Mouse (Mus musculus) lung, postnatal 4 days (tissue): ENCODE results near the gene Snrpc.
"Not testable (repeated sequence)": the region's sequence is repeated elsewhere in the genome, so short reads cannot be mapped to it uniquely, and the experiment has no call there.

Experiments
- DNase-seq, 2 experiments: peaks; one replicate each; pipeline ENCODE4 v3.0.0; 2021

Gene Snrpc

DNA sequence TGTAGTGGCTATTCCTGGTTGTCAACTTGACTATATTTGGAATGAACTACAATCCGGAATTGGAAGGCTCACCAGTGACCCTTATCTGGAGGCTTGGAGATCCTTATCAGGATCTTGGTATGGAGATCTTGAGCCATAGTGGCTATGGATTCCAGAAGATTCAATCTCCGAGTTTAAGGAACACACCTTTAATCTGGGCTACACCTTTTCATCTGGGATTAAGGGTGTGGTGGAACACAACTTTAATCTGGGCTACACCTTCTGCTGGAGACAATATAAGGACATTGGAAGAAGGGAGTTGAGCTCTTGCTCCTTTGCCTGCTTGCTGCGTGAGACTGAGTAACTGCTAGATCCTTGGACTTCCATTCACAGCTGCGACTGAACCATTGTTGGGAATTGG is at the start of gene Snrpc:
Snrpc (plus strand) TSS at position 301 of the 400 bp plus-strand sequence.
- not testable (repeated sequence) for DNase-seq

DNA sequence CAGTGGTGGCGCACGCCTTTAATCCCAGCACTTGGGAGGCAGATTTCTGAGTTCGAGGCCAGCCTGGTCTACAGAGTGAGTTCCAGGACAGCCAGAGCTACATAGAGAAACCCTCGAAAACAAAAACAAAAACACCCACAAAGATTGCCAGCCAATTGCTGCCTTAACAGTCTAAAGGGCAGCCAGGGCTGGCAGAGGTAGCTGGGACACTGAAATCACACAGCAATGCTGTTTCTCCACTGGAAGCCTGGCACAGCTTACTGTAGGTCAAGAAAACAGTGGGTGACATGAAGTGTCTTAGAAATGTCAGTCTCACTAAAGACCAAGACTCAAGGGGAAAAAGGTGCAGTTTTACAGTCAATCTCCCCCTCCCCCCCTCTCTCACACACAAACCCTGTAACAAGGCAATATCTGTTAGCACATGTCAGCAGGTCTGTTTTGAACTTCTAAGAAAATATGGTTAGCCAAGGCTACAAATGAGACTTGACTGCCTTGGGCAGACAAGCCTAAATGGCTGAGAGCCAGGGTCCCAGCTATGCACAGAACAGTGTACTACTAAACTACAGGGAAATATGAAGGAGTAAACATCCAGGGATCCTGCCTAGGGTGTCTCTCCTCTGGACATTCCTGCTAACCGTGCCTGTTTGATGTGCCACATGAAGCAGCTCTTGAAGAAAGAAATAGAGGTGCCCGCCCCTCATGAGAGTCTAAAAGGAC is 49.3 kb upstream of the Snrpc start:
- no peak for DNase-seq

DNA sequence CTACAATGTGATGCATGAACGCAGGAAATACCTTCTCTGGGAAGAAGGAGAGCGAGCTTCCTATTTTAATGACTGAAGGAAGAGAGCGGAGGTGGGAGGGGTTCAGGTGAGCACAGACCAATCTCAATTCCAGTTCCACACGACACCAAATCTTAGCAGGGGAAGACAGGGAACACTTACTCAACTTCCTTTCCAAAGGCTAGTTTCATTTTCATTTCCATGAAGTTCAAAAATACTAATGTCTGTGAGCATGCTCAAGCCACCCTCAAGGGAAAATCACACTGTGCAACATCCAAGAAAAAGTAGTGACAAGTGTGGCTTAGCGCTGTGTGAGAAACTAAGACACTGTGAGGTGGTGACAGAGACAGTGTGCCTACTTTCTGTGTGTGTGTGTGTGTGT is 47.9 kb upstream of the Snrpc start:
- no peak for DNase-seq

DNA sequence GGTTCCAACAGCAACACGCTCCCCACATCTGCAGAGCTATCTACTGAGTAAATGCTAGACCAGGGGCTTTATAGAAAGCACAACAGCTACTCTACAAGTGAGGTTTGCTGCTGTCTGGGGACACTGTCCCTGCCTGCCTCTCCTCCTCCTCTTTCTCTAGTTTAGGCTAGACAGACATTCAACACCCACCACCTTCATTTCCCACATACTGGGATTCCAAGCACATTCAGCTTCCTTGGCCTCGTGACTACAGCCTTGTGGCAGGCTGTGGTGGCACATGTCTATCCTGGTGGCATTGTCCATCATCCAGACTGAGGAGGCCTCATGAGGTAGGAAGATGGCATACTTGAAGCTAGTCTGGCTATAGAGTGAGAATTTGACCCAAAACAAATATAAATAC is 47.0 kb upstream of the Snrpc start:
- DNase-seq = no peak

DNA sequence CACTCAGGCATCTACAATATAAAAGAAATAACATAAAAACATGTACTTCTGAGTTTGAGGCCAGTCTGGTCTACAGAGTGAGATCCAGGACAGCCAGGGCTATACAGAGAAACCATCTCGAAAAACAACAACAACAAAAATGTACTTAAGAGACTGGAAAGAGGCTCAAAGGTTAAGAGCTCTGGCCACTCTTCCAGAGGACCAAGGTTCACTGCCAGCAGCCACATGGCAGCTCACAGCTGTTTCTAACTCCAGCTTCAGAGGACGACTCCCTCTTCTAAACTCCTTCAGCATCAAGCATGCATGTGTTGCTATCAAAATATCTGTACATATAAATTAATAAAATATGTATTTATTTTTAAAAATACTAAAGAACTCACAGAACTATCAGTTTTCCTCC is 46.4 kb upstream of the Snrpc start:
- DNase-seq = no peak

DNA sequence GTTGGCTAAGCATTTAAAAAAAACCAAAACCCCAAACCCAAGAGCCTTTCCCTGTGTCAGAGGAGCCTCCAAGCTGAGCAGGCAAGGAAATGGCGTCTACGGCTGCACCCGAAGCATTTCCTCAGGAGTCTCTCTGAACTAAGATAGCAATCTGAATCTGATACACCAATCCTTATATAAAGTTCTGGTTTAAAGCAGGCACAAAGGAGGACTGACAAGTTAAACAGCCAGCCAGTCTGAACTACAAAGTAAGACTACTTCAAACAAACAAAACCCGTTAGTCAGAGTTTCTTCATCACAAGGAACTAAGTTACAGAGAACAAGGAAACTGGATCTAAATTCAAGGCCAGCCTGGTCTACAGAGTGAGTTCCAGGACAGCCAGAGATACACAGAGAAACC is 45.4 kb upstream of the Snrpc start:
- no peak for DNase-seq

DNA sequence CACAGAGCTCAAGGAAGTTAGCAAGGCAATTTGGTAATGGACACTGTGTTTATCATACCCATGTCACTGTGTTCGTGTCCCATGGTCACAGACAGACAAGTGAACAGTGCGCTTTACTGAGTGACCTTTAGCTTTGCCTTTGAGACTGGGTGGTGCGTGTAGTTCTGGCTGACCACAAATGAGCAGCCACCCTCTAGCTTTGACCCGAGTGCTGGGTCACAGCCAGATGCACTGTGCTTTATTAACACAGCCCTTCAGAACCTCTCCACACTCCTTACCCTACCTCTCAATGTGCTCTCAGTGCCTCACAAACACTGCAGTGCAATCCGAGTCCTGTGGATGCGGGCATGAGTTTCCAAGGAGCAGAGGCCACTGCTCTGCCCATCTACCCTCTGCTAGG is 44.8 kb upstream of the Snrpc start:
- DNase-seq = peak; percentile 64 to 79

DNA sequence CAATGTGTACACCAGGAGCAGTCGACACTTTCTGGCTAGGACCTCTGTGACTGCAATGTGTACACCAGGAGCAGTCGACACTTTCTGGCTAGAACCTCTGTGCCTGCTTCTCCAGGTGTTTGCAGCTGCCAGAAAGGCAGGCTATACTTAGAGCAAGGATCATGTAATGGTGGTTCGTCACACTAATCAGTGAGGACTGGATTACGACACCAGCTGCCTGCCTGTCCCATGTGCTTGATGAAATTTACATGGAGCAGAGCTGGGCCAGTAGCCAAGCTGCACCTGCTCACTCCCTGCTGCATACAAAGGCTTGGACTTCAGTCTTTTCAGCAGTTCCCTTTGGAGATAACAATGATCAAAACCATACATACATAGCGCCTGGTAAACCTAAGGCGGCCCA is 41.2 kb upstream of the Snrpc start:
- peak; percentile 64 to 82 for DNase-seq

DNA sequence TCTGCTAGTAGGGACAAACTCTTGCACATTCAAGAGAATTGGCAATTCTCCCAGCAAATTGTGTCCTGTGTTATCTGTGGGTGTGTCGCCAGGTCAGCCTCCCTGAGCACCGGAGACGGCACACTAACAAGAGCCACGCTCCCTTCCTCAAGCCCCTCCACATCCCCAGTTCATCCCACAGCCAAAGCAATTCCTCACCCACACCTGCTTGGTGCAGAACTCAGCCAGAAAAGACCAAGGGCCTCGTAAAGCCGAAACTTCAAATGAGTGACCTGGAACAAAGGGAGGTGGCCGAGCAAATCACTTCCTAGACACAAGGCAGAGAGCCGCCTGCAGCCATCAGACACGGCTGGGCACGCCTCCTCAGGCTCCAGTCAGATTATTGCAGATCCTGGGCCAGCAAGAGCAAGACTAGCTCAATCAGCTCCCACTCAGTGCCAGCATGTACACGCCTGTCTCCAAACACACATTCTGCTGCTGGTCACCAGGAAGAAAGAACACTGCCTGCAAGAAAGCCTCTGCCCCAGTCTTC is 40.5 kb upstream of the Snrpc start:
- peak; percentile 46 to 69 for DNase-seq

DNA sequence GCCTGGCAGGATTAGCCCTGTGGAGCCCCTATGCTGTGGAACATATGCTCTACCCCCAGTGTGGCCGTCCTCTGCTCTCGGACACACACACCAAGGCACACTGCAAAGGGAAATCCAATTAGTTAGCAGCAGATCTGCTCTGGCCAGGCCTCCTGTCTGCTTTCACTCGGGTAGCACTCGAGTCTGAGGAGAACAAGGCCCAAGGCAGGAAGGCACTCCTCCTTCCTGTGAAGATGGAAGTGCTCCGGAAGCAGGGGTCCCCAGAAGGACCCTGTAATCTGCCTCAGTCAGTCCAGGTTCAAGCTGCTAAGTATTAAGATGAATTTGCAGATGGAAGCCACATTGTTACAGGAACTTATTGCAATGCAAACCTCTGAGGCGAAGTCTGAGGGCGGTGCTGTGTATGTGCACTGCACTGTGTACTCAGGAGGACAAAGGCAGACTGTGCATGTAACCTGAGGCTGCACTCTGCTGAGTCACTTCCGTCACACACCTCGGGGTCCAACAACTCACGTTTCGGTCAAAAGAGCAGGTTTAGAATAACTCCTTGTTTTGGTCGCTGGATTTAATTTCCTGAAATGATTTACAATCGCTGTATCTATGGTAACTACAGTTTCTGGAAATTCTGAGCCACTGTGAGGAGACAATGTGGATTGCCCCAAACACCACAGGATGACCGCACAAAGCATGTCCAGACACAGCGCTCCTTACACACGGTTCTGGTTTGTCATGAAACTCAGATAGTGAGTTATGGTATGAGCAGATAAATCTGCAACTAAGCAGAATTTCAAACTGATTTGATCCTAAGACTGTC is 38.0 kb upstream of the Snrpc start:
- DNase-seq = no peak

DNA sequence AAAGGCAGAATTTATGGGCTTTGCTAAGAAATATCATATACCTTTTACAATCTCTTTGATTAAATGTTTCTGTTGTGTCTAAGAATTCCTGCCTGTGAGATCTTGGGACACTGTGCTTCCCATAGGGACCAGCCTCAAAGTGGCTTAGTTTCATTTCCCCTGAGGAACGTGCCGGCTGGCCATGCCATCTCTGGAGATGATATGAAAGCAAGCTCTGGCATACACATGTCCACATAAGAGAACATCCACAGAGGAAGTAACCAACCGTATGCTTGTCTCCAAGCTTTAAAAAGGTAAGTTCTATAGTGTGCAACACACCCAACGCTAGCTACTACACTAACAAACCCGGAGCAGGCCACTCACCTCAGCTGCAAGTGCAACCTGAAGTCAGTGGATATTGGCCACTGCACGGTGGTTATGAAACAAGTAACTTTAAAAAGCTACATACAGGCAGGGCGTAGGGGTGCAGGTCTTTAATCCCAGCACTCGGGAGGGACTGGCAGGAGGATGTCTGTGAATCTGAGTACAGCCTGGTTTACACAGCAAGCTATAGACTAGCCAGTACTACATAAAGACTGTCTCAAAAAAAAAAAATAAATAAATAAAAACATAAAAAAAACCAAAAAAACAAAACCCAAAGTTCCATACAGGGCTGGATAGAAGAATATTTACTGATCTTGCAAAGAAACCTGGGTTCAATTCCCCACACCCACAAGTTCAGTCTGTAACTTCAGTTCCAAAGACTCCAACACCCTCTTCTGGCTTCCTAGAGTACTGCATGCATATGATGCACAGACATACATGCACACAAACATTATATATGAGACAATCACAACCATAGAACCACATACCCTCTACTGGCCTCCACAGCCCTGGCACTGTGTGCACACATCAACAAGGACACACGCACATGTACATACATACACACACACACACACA is 37.0 kb upstream of the Snrpc start:
- no peak for DNase-seq

DNA sequence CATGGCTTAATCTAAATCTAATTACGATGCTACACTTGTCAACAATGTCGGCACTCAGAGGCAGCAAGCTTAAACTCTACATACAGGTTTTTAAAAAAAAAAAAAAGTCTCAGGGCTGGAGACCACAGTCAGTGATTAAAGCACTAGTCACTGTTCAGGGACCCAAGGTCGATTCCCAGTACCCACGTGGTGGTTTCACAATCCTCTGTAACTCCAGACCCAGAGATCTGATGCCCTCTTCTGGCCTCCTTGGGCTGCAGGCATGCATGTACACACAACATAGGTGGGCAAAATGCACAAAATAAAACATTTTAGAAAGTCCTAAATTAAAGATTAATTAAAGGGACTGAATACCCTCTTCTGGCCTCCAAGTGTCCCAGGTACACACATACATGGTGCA is 34.2 kb upstream of the Snrpc start:
- DNase-seq = no peak

DNA sequence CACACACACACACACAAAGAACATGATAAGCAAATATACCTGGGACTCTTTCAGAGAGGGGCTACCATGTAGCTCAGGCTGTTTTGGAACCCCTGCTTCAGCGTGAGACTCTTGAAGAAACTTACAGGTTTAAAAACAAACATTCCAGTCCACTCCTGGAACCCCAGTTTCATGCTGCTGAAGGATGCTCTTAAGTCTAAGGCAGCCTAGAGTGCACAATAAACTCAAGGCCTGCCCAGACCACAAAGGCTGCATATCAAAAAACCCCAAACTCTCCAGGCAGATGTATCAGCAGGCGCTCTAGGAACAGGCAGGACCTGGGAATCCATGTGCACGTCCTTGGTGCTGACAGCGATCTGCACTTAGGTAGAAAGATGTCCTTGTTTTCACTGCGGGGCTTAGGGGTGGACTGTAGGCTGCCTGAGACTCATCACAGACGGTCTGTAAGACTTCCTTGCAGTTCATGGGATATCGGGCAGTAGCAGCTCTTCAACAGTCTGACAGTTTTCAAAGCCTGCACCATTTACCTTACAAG is 33.7 kb upstream of the Snrpc start:
- no peak for DNase-seq

DNA sequence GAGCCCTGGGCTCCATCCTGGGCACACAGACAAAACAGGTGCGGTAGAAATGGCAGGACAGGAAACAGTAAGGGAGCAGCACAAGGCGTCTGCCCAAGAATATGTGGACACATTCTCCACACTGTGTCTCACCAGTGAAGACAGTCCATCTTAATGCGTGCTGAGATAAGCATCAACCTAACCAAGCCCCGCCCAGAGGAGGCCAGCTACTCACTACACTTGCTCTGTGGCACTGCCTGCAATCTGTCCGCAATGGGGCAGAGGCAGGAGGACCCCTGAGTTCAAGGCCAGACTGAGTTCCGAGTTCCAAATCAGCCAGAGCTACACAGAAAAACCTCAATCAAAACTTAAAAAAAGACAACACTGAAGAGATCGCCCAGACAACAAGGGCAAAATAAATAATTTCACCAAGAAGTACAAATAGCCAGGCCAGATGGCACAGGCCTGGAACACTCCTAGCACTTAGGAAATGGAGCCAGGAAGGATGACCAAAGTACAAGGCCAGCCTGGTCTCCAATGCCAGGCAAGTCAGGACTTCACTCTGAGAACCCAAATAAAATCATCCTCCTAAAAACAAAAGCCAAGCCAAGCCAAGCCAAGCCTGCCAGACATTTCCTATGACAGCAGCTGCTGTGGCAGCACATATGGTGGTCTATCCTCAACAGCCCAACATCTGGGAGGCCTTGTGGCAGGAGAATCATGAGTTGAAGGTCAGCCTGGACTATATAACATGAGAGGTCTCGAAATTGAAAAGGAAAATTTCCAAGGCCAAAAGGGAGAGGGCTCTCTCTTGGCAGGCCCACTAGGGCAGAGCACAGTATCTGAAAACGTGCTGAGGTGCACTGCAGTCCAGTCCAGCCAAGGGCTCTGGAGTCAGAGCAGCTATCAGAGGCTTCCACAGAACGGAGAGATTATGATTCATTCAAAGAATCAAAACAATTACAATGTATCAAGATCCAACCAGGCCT is 32.9 kb upstream of the Snrpc start:
- no peak for DNase-seq

DNA sequence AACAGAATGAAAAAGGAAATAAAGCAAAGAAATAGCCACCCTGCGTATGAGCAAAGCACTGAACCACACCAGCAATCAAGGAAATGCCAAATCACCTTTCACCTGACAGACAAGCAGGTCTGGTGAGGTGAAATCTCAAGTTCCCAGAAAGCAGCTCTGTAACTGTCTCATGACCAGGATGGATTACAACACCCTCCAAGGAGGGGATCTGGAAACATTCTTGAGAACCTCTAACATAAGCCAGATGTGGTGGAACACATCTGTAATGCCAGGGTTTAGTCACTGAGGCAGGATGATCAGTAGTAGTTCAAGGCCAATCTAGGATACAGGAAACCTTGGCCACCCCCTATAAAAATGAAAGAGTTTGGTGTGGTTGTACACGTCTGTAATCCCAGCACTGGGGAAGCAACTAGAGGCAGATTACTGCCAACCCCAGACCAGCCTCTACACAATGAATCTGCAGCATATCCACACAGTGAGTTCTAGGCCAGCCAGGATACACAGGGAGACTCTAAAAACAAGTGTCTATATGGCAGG is 30.3 kb upstream of the Snrpc start:
- DNase-seq = no peak

DNA sequence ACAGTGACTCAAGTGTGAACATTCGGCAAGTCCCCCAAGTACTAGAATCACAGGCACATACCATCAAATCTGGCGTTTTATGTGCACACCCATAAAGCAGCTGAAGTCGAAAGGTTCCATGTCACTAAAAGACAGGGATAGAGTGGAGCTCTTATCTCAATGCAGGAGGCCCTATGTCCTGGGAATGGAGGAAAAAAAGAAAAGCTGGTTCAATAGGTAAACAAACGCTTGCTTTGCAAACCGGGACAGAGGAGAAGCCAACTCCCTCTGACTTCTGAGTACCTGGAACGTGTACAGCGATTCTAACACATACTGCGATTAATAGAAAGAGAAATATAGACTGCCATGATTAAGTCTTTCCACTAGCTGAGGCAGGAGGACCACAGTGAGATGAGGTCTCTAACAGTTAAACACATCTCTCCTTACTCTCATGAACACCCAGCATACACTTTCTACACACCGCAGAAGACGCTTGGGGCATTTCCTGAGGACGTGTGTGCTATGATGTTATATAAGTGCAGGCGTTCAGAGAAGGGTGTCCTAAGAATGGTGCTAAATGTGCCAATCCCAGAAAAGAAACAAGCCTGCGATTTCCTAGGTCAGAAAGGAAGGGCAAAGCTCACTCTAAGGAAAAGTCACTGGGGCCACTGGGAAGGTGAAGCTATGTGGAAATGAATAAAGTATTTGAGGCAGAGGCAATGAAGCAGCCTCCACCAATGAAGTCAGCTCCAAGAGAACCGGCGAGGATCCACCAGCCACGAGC is 27.2 kb upstream of the Snrpc start:
- no peak for DNase-seq

DNA sequence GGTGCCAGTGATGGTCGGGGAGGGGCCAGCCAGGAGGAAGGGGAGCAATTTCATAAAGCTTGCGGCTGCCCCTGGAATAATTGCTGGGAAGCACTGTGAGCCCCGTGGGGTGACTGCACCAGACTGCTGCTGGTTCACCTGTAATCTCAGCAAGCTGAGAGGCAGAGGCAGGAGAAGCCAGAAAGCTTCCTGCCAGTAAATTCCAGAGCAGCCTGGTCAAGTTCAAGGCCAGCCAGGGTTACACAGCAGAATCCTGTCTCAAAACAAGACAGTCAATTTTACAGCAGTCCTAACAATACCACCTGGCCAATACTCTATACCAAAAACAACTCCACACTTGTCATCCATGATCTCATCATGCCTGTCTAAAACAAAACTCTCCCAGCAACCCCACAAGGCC is 26.0 kb upstream of the Snrpc start:
- DNase-seq = no peak

DNA sequence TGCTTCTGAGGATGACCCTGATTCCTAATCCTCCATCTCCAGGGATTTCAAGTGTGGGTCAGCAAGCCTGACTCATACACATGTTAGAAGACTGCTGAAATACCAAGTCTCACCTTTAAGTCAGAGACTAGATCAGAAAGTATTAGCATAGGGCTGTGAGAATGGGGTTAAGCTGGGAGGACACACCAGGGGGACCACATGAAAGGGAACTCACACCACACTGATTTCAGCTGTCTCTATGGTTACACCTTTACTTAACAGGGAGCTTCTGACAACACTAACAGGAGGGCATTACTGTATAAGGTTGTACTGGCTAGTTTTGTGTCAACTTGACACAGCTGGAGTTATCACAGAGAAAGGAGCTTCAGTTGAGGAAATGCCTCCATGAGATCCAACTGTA is 23.3 kb upstream of the Snrpc start:
- no peak for DNase-seq

DNA sequence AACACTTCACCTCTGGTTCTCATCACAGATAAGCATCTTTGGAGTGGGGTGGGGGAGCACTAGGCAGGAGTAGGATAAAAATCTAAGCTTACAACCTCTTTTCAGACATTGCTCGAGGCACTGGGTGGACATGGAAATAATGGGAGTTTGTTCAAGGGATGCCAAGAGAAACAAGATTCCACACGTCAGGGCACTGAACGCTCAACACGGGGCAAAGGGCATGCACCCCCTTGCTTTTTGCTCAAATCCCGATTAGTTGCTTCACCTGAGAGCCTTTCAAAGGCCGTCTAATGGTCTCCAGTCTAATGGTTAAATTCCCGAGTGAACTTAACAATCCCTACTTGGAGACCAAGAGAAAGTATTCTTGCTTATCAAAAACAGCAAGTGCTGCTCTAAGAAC is 18.9 kb upstream of the Snrpc start:
- DNase-seq = no peak

DNA sequence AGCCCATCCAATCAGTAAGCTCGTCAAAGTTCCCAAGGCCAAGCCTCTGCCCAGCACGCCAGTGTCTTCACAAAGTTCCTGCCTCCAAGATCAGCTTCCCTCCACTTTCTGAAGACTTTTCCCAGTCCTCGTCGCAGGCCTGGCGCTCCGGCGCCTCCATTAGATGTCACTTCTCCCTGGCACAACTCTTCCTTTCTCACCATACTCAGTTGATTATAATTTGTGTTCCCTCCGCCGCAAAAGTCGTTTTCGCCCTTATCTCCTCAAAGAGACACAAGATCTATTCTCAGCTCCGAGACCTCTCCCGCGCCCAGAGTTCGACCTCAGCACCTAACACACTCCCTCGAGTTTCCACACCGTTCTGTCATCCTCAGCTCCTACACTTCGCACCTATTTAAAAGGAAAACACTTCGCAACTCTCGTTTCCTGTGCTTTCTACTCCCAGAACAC is 18.4 kb upstream of the Snrpc start:
- DNase-seq = peak; percentile 40 to 50
